Mouse (Mus musculus) mesoderm, embryonic 11.5 days (tissue): ENCODE data around the gene Dcp1a.

Experiments
- DNase-seq: peaks from one replicate; pipeline ENCODE4 v3.0.0-alpha.2; 2012; ENCODE audit warnings: low read depth, low spot score

Gene Dcp1a

GRCm38 (mm10) chr14:30479361-30479948 is at the start of gene Dcp1a:
TSS of gene Dcp1a (plus strand) at chr14:30479535.
- peak; percentile 96 for DNase-seq

GRCm38 (mm10) chr14:30429606-30430005 is 49.7 kb upstream of the Dcp1a start:
- DNase-seq = no peak

- DNase-seq = no peak
Measured at GRCm38 (mm10) chr14:30430026-30430425, 49.3 kb upstream of the Dcp1a start.

- no peak for DNase-seq
Measured at GRCm38 (mm10) chr14:30430446-30430845, 48.9 kb upstream of the Dcp1a start.

- DNase-seq = no peak
Measured at GRCm38 (mm10) chr14:30435316-30435715, 44.0 kb upstream of the Dcp1a start.

- no peak for DNase-seq
Measured at GRCm38 (mm10) chr14:30439915-30440314, 39.4 kb upstream of the Dcp1a start.

- no peak for DNase-seq
Measured at GRCm38 (mm10) chr14:30455801-30456595, 23.3 kb upstream of the Dcp1a start.

GRCm38 (mm10) chr14:30457436-30457835 is 21.9 kb upstream of the Dcp1a start:
- no peak for DNase-seq

GRCm38 (mm10) chr14:30457897-30458296 is 21.4 kb upstream of the Dcp1a start:
- DNase-seq = no peak

GRCm38 (mm10) chr14:30458820-30459219 is 20.5 kb upstream of the Dcp1a start:
- DNase-seq = no peak

GRCm38 (mm10) chr14:30459891-30460523 is 19.3 kb upstream of the Dcp1a start:
- DNase-seq = peak; percentile 82

GRCm38 (mm10) chr14:30463312-30463711 is 16.0 kb upstream of the Dcp1a start:
- DNase-seq = no peak

GRCm38 (mm10) chr14:30473605-30474004 is 5.7 kb upstream of the Dcp1a start:
- DNase-seq = no peak

GRCm38 (mm10) chr14:30474416-30474815 is 4.9 kb upstream of the Dcp1a start:
- DNase-seq = no peak

- no peak for DNase-seq
Measured at GRCm38 (mm10) chr14:30491342-30491741, 12.0 kb downstream of the Dcp1a start, which contains the start of gene Cacna1d. TSS of gene Cacna1d (minus strand) at chr14:30491455.

- DNase-seq = no peak
Measured at GRCm38 (mm10) chr14:30493276-30493675, 13.9 kb downstream of the Dcp1a start.

- DNase-seq = no peak
Measured at GRCm38 (mm10) chr14:30494998-30495397, 15.7 kb downstream of the Dcp1a start.

- no peak for DNase-seq
Measured at GRCm38 (mm10) chr14:30498202-30498601, 18.9 kb downstream of the Dcp1a start.

GRCm38 (mm10) chr14:30504990-30505389 is 25.7 kb downstream of the Dcp1a start:
- no peak for DNase-seq

GRCm38 (mm10) chr14:30510214-30510763 is 31.0 kb downstream of the Dcp1a start:
- DNase-seq = no peak

GRCm38 (mm10) chr14:30512896-30513295 is 33.6 kb downstream of the Dcp1a start:
- no peak for DNase-seq
